Mouse (Mus musculus) myocyte (in vitro differentiated cells): ENCODE data around the gene Sppl2b. TPM values are rescaled to one million over a fixed set of nuclear protein-coding genes. Genes with fewer than 3 reads are reported as not detected.

ENCODE experiments used
- H3K27me3 ChIP-seq: one replicate; pipeline ENCODE4 v1.6.1; 2011; ENCODE audit not compliant: control insufficient read depth, insufficient read depth, insufficient read length
- H3K36me3 ChIP-seq: one replicate; pipeline ENCODE4 v1.6.1; 2011; ENCODE audit not compliant: control insufficient read depth, insufficient read depth
- H3K4me2 ChIP-seq: one replicate; pipeline ENCODE4 v1.6.1; 2011; ENCODE audit warnings: low read depth, control low read depth
- H3K4me3 ChIP-seq: one replicate; pipeline ENCODE4 v1.5.1; 2011; ENCODE audit warnings: mild to moderate bottlenecking, control low read depth, moderate library complexity
- H3K79me2 ChIP-seq: one replicate; pipeline ENCODE4 v1.6.1; 2011; ENCODE audit not compliant: control insufficient read depth, insufficient read depth
- H3ac ChIP-seq: one replicate; pipeline ENCODE4 v1.6.1; 2011; ENCODE audit not compliant: control insufficient read depth, insufficient read length
- CEBPB ChIP-seq: IDR thresholded peaks from 2 replicates; pipeline ENCODE4 v1.6.1; 2011; ENCODE audit warnings: mild to moderate bottlenecking, moderate library complexity; ENCODE audit not compliant: poor library complexity, insufficient read depth, severe bottlenecking
- E2F4 ChIP-seq: IDR thresholded peaks from one replicate; pipeline ENCODE4 v1.6.1; 2011; ENCODE audit warnings: mild to moderate bottlenecking, control low read depth, moderate library complexity; ENCODE audit not compliant: insufficient read depth
- MAX ChIP-seq: IDR thresholded peaks from one replicate; pipeline ENCODE4 v1.6.1; 2011; ENCODE audit warnings: low read depth, mild to moderate bottlenecking, control low read depth
- MYOD1 ChIP-seq, 3 experiments: IDR thresholded peaks; one replicate each; pipeline ENCODE4 v1.6.1; 2011; ENCODE audit warnings: control low read depth in 2 of 3, low read depth in 2 of 3, mild to moderate bottlenecking in 2 of 3, moderate library complexity in 1 of 3; ENCODE audit not compliant: insufficient read length in 2 of 3, control insufficient read depth in 1 of 3
- MYOG ChIP-seq, 3 experiments: IDR thresholded peaks; one replicate each; pipeline ENCODE4 v1.6.1; 2011; ENCODE audit warnings: control low read depth in 2 of 3, low read depth in 2 of 3, mild to moderate bottlenecking in 2 of 3; ENCODE audit not compliant: insufficient read length in 2 of 3, control insufficient read depth in 1 of 3, insufficient read depth in 1 of 3
- POLR2A ChIP-seq: IDR thresholded peaks from one replicate; pipeline ENCODE4 v1.6.1; 2011; ENCODE audit warnings: low read depth, mild to moderate bottlenecking, control low read depth, moderate library complexity; ENCODE audit not compliant: insufficient read length
- POLR2AphosphoS2 ChIP-seq: IDR thresholded peaks from one replicate; pipeline ENCODE4 v1.6.1; 2011; ENCODE audit warnings: low read depth, control low read depth; ENCODE audit not compliant: insufficient read length
- REST ChIP-seq: IDR thresholded peaks from one replicate; pipeline ENCODE4 v1.6.1; 2011; ENCODE audit warnings: mild to moderate bottlenecking, control low read depth, moderate library complexity; ENCODE audit not compliant: insufficient read depth, insufficient read length
- SRF ChIP-seq: IDR thresholded peaks from one replicate; pipeline ENCODE4 v1.6.1; 2011; ENCODE audit warnings: low read depth; ENCODE audit not compliant: control insufficient read depth, insufficient read length
- TCF12 ChIP-seq: IDR thresholded peaks from one replicate; pipeline ENCODE4 v1.6.1; 2011; ENCODE audit warnings: mild to moderate bottlenecking, control low read depth; ENCODE audit not compliant: poor library complexity, insufficient read depth, severe bottlenecking
- TCF3 ChIP-seq: IDR thresholded peaks from one replicate; pipeline ENCODE4 v1.6.1; 2011; ENCODE audit warnings: low read depth, control low read depth; ENCODE audit not compliant: insufficient read length
- USF1 ChIP-seq: IDR thresholded peaks from one replicate; pipeline ENCODE4 v1.6.1; 2011; ENCODE audit warnings: low read depth, mild to moderate bottlenecking, control low read depth, moderate library complexity
- polyA plus RNA-seq: library from polyadenylated mRNA; unstranded; fragments of >200 nt; fragmentation: generic; extraction: Trizol; gene quantifications from one replicate; pipeline ENCODE4 v1.2.1, GENCODE M21; 2012; ENCODE audit warnings: missing spikeins

Sppl2b gene
- polyA plus RNA-seq, 1 experiment = 31.0 TPM

DNA sequence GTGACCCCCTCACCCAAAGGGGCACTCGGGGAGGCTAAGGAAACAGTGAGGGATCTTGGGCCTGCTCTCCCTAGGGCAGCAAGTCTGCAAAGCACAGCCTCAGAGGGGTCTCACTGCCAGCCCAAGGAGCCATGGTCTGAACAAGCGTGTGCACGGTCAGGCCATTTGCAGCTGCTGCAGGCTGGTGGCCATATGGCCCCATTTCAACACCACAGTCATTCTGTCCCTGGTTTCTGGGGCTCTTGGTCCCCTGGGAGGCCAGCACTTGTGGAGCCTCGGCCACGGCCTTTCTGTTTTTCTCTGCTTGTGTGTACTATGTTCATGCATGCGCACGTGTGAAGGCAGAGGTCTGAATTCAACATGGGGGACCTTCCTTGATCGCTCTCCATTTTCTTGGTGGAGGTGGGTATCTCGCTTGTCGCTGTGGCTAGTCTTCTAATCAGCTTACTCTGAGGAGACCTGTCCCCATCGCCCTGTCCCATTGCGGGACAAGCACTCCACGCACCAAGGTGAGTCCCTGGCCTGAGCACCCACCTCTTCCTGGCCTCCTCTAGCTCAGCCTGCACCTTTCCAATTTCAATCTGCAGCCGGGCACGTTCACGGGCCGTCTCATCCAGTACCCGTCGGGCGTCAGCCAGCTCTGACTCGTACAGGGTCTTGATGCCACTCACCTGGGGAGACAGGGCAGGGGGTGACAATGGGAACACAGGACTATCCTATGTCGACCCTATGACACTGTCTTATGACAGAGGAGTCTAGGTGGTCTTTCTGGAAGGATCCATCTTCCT, 54.5 kb downstream of the Sppl2b start:
- Histone ChIP-seq H3K79me2 (peaks cover 8% of the 10 kb centered on the region), H3K4me3 (no peak overlapping the region), H3K27me3 (no peaks in the 10 kb centered on the region), H3K36me3 (peaks cover 8% of the 10 kb centered on the region), H3K4me2 (no peak overlapping the region), H3ac (no peak overlapping the region)
- TF ChIP-seq MYOG (IDR thresholded peaks at IDR 0.05; ENCODE audit: control insufficient read depth in 1 of 3, insufficient read depth in 1 of 3, insufficient read length in 2 of 3, low read depth in 2 of 3) = peak in 2 of 3 experiments; percentile 79 to 95
- no peak for TF ChIP-seq E2F4
- no peak for TF ChIP-seq POLR2AphosphoS2
- peak in 2 of 3 experiments; percentile 76 to 87 for TF ChIP-seq MYOD1 (IDR thresholded peaks at IDR 0.05; ENCODE audit: control insufficient read depth in 1 of 3, insufficient read length in 2 of 3, low read depth in 2 of 3)
- TF ChIP-seq TCF3 = peak; percentile 44

- peaks cover 10% of the 10 kb centered on the region for H3K79me2 ChIP-seq
- peak; percentile 86 to 98 (median 96) for TF ChIP-seq MYOD1 (IDR thresholded peaks at IDR 0.05; ENCODE audit: control insufficient read depth in 1 of 3, insufficient read length in 2 of 3, low read depth in 2 of 3)
- TF ChIP-seq USF1 = no peak
- TF ChIP-seq MAX = no peak
- TF ChIP-seq TCF3 = peak; percentile 89
- no peak for TF ChIP-seq E2F4
- peak in 2 of 3 experiments; percentile 65 to 90 for TF ChIP-seq MYOG (IDR thresholded peaks at IDR 0.05; ENCODE audit: control insufficient read depth in 1 of 3, insufficient read depth in 1 of 3, insufficient read length in 2 of 3, low read depth in 2 of 3)
- peak; percentile 44 for TF ChIP-seq TCF12
- TF ChIP-seq CEBPB = no peak
- TF ChIP-seq REST = no peak
- no peaks in the 10 kb centered on the region for H3K27me3 ChIP-seq
- H3K36me3 ChIP-seq = peaks cover 8% of the 10 kb centered on the region
- H3ac ChIP-seq = no peak overlapping the region
- no peak overlapping the region for H3K4me3 ChIP-seq
- peak overlapping the region; percentile 21 for H3K4me2 ChIP-seq
Measured at GRCm38 (mm10) chr10:80911354-80911753, 56.3 kb downstream of the Sppl2b start.

DNA sequence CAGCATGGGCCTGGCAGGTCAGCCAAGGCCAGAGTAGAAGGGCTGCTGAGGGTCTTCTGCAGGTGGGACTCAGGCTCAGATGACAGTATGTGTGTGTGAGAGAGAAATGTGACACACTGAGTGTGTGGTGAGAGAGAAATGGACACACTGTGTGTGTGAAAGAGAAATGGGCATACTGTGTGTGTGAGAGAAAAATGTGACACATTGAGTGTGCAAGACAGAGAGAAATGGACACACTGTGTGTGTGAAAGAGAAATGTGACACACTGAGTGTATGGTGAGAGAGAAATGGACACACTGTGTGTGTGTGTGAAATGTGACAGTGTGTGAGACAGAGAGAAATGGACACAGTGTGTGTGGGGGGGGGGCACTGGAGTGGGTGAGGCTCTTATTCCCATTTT, 56.8 kb downstream of the Sppl2b start:
- TF ChIP-seq SRF (no peak), E2F4 (no peak), MAX (no peak), MYOD1 (IDR thresholded peaks at IDR 0.05; ENCODE audit: control insufficient read depth in 1 of 3, insufficient read length in 2 of 3, low read depth in 2 of 3) (no peak), POLR2A (no peak), CEBPB (no peak), REST (no peak), TCF3 (no peak), USF1 (no peak), MYOG (IDR thresholded peaks at IDR 0.05; ENCODE audit: control insufficient read depth in 1 of 3, insufficient read depth in 1 of 3, insufficient read length in 2 of 3, low read depth in 2 of 3) (no peak), POLR2AphosphoS2 (no peak), TCF12 (no peak)
- Histone ChIP-seq H3K36me3 (peaks cover 8% of the 10 kb centered on the region), H3K27me3 (no peaks in the 10 kb centered on the region), H3K4me3 (no peak overlapping the region), H3ac (no peak overlapping the region), H3K4me2 (peak overlapping the region; percentile 21), H3K79me2 (peaks cover 15% of the 10 kb centered on the region)

DNA sequence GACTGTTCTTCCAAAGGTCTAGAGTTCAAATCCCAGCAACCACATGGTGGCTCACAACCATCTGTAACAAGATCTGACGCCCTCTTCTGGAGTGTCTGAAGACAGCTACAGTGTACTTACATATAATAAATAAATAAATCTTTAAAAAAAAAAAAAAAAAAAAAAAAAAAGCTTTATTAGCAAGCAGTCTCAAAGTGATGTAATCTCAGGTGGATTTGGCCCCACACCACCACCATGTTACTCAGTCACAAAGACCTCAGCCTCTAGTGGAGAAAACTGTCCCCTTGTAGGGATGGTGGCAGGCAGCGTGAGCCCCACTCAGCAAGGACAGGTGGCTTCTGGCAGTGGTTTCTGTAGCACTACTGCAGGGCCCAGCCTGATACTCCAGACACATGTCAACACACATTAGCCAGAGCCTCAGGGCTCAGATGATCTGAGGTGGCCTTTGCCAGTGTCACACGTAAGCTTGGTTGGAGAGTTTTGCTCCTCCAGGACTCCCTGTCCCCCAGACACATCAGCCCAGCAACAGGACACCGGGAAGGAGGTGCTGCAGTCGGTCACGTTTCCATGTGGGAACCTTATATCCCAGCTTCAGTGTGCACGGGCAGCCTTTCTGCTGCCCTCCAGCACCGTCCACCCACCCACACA, 58.4 kb downstream of the Sppl2b start:
- Histone ChIP-seq H3K79me2 (peaks cover 29% of the 10 kb centered on the region), H3K27me3 (no peaks in the 10 kb centered on the region), H3K36me3 (peaks cover 3% of the 10 kb centered on the region), H3K4me3 (no peak overlapping the region), H3K4me2 (peak overlapping the region; percentile 46), H3ac (no peak overlapping the region)
- TF ChIP-seq MYOG (IDR thresholded peaks at IDR 0.05; ENCODE audit: control insufficient read depth in 1 of 3, insufficient read depth in 1 of 3, insufficient read length in 2 of 3, low read depth in 2 of 3) (peak in 2 of 3 experiments; percentile 39 to 81), E2F4 (no peak), POLR2A (no peak), CEBPB (no peak), TCF12 (peak; percentile 15), POLR2AphosphoS2 (no peak), TCF3 (no peak), REST (no peak), MYOD1 (IDR thresholded peaks at IDR 0.05; ENCODE audit: control insufficient read depth in 1 of 3, insufficient read length in 2 of 3, low read depth in 2 of 3) (peak in 2 of 3 experiments; percentile 69 to 77), SRF (no peak), MAX (no peak), USF1 (no peak)
